Mouse (Mus musculus) cerebellum, adult 2 months (tissue): ENCODE data around the gene Atg7.

ENCODE experiments used
- CTCF ChIP-seq: fragments of 200-500 bp; IDR thresholded peaks from 2 replicates; pipeline ENCODE4 v1.5.1; 2011; ENCODE audit warnings: low read depth, mild to moderate bottlenecking, control low read depth, low read length, moderate library complexity, borderline replicate concordance; ENCODE audit not compliant: insufficient read depth
- POLR2A ChIP-seq: fragments of 200-500 bp; IDR thresholded peaks from 2 replicates; pipeline ENCODE4 v1.6.1; 2011; ENCODE audit warnings: low read length, control low read depth, borderline replicate concordance; ENCODE audit not compliant: insufficient read depth

DNA sequence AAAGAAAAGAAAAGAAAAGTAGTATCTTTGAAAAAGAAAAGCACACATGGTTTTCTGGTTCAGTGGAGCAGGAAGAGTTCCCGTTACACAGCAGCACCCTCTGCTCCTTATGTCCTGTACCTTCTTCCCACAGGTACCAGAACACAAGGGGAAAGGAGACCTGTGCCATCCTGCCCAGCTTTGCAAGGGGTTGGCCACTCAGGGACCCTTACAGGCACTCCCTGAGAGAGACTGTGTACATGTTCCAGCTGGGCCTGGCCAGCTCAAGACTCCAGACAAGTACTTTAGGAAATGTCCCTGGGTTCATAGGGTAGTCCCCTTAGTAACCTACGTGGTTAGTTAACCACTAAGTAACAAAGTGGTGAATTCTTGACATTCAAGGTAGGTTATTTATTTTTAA is 100.9 kb downstream of the Atg7 start:
- TF ChIP-seq CTCF (no peak), POLR2A (no peak)
